Mouse (Mus musculus) cortical plate, adult 2 months (tissue): ENCODE measurements around the gene Ago4.

Source experiments
- CTCF ChIP-seq: fragments of 200-500 bp; IDR thresholded peaks from 2 replicates; pipeline ENCODE4 v1.5.1; 2011; ENCODE audit warnings: mild to moderate bottlenecking, control low read depth, low read length; ENCODE audit not compliant: insufficient read depth; ENCODE audit errors: extremely low read depth
- POLR2A ChIP-seq: fragments of 200-500 bp; IDR thresholded peaks from 2 replicates; pipeline ENCODE4 v1.6.1; 2011; ENCODE audit warnings: mild to moderate bottlenecking, low read length, control low read depth; ENCODE audit not compliant: insufficient read depth; ENCODE audit errors: extremely low read depth

GRCm38 (mm10) chr4:126493416-126493815 lies 39.9 kb downstream of the Ago4 start:
- TF ChIP-seq CTCF, result no peak
- TF ChIP-seq POLR2A, result no peak
